ENCODE assay signal across 12 mouse cellular contexts in the genomic region with DNA sequence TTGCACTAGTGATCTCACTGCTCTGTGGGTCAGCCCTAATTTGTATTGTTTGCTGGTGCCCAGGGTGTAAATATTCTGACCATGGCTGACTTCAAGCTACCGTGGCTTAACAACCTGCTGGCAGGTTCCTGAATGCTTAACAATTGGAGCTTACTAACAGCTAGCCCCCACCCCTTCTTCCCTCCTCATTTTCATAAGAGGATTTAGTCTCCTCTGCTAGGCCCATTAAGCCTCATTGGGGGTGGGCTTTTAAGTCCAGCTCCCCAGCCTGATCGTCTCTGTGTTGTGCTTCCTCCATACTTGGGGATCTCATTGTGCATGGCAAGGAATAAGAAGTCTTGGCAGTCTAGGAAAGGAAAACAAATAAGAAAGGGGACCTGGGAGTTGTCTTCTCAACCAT.
"Had no signal": no experiment of that assay in that cellular context is flagged by ENCODE, and none has a peak within 500 bp of the region (broad histone marks: within the 10 kb centered on the region; RNA-seq: fewer than 3 reads in every experiment).

No protein-coding gene starts in this region.

- H3K4me1 ChIP-seq: limb, embryonic 12.5 days had no signal

- H3K36me3 ChIP-seq: limb, embryonic 12.5 days had no signal

- H3K9me3 ChIP-seq: limb, embryonic 12.5 days had no signal

- H3K4me2 ChIP-seq: limb, embryonic 12.5 days had no signal

- H3K4me3 ChIP-seq: layer of hippocampus, adult 2 months; limb, embryonic 12.5 days had no signal

- H3K9ac ChIP-seq: limb, embryonic 12.5 days; liver, embryonic 14.5 days had no signal

- H3K27me3 ChIP-seq: limb, embryonic 12.5 days had no signal

- DNase-seq: kidney, adult 11 months; kidney, adult 9 months; kidney, postnatal 4 days; lung, adult 18-20 months; right cerebral cortex, postnatal 4 days; spleen, adult 18-20 months; thymus, adult 18-20 months; thymus, postnatal 14 days had no signal

- H3K27ac ChIP-seq: kidney, postnatal 0 days; layer of hippocampus, adult 2 months; limb, embryonic 12.5 days; liver, embryonic 14.5 days had no signal
